Mouse (Mus musculus) embryonic fibroblast, embryonic 13.5 days (primary cell): ENCODE results near the gene Olfr697. TPM values are rescaled to one million over a fixed set of nuclear protein-coding genes. Genes with fewer than 3 reads are reported as not detected.

Source experiments
- H3K27ac ChIP-seq: 2 replicates; pipeline ENCODE4 v1.5.1; 2012; ENCODE audit warnings: low read length, control low read depth, inconsistent platforms; ENCODE audit not compliant: insufficient read depth
- H3K4me1 ChIP-seq: 2 replicates; pipeline ENCODE4 v1.6.1; 2011; ENCODE audit warnings: low read length; ENCODE audit not compliant: control insufficient read depth, insufficient read depth
- H3K4me3 ChIP-seq: 2 replicates; pipeline ENCODE4 v1.5.1; 2011; ENCODE audit warnings: mild to moderate bottlenecking, control low read depth, low read length; ENCODE audit not compliant: insufficient read depth
- CTCF ChIP-seq: IDR thresholded peaks from 2 replicates; pipeline ENCODE4 v1.5.1; 2011; ENCODE audit warnings: mild to moderate bottlenecking, control low read depth, low read length, moderate library complexity, borderline replicate concordance; ENCODE audit not compliant: insufficient read depth
- POLR2A ChIP-seq: IDR thresholded peaks from 2 replicates; pipeline ENCODE4 v1.6.1; 2011; ENCODE audit warnings: low read depth, mild to moderate bottlenecking, control low read depth, low read length, moderate library complexity
- polyA plus RNA-seq: library from polyadenylated mRNA; stranded (reverse); fragments of >200 nt; gene quantifications from 2 replicates; pipeline ENCODE4 v1.2.4, GENCODE M21; 2011; ENCODE audit warnings: low read depth; ENCODE audit not compliant: missing spikeins, insufficient read length

Gene Olfr697
- polyA plus RNA-seq, 1 experiment, result not detected

GRCm38 (mm10) chr7:106696891-106697290 is 45.4 kb downstream of the Olfr697 start:
- H3K4me3 ChIP-seq, result no peak overlapping the region
- no peak overlapping the region for H3K27ac ChIP-seq
- no peak for TF ChIP-seq CTCF
- TF ChIP-seq POLR2A, result no peak
- no peaks in the 10 kb centered on the region for H3K4me1 ChIP-seq

- H3K27ac ChIP-seq, result no peak overlapping the region
- H3K4me3 ChIP-seq, result no peak overlapping the region
- H3K4me1 ChIP-seq, result no peaks in the 10 kb centered on the region
- TF ChIP-seq CTCF (no peak), POLR2A (no peak)
Measured at GRCm38 (mm10) chr7:106692976-106693375, 49.3 kb downstream of the Olfr697 start.

GRCm38 (mm10) chr7:106691714-106692113 is 50.5 kb downstream of the Olfr697 start, which contains the start of gene Olfr694:
Gene Olfr694, minus strand, starts transcription at chr7:106691814.
- no peak for TF ChIP-seq POLR2A
- TF ChIP-seq CTCF, result no peak
- Histone ChIP-seq H3K4me1 (no peaks in the 10 kb centered on the region), H3K4me3 (no peak within 1 kb of the TSS), H3K27ac (no peak within 1 kb of the TSS)

Other genes starting within 250 kb of the Olfr697 start
- gene Olfr693, start 61.9 kb downstream of the Olfr697 start, polyA plus RNA-seq, result not detected in 2 replicates
- gene Olfr694, start 50.6 kb downstream of the Olfr697 start, polyA plus RNA-seq, result not detected in 2 replicates
- gene Olfr695, start 26.0 kb downstream of the Olfr697 start, polyA plus RNA-seq, result not detected in 2 replicates
- not detected in 2 replicates for gene Olfr698, start 13.0 kb upstream of the Olfr697 start, polyA plus RNA-seq
- gene Olfr699, start 50.8 kb upstream of the Olfr697 start, polyA plus RNA-seq, result not detected in 2 replicates
- not detected in 2 replicates for gene Olfr700, start 66.4 kb upstream of the Olfr697 start, polyA plus RNA-seq
- not detected in 2 replicates for gene Olfr701, start 71.7 kb upstream of the Olfr697 start, polyA plus RNA-seq
- gene Olfr702, start 91.5 kb upstream of the Olfr697 start, polyA plus RNA-seq, result not detected in 2 replicates
- gene Olfr703, start 100.9 kb upstream of the Olfr697 start, polyA plus RNA-seq, result not detected in 2 replicates
- not detected in 2 replicates for gene Olfr704, start 120.7 kb upstream of the Olfr697 start, polyA plus RNA-seq
- not detected in 2 replicates for gene Olfr705, start 134.4 kb upstream of the Olfr697 start, polyA plus RNA-seq
- not detected in 2 replicates for gene Olfr706, start 145.7 kb upstream of the Olfr697 start, polyA plus RNA-seq
- not detected in 2 replicates for gene Olfr707, start 158.8 kb upstream of the Olfr697 start, polyA plus RNA-seq
- gene Olfr1532-ps1, start 165.6 kb upstream of the Olfr697 start, polyA plus RNA-seq, result not detected in 2 replicates
- gene Olfr709-ps1, start 189.8 kb upstream of the Olfr697 start, polyA plus RNA-seq, result not detected in 2 replicates
- not detected in 2 replicates for gene Olfr710, start 205.9 kb upstream of the Olfr697 start, polyA plus RNA-seq
- not detected in 2 replicates for gene Olfr6, start 221.5 kb upstream of the Olfr697 start, polyA plus RNA-seq
- not detected in 2 replicates for gene Olfr711, start 233.0 kb upstream of the Olfr697 start, polyA plus RNA-seq